Mouse (Mus musculus): ENCODE measurements at regions not wholly inside any gene's neighbourhood (a gene's known extent, or its start where the extent isn't known, plus 50 kb on each side); places are given as distances from the start of the nearest gene placed in this dataset.

DNA sequence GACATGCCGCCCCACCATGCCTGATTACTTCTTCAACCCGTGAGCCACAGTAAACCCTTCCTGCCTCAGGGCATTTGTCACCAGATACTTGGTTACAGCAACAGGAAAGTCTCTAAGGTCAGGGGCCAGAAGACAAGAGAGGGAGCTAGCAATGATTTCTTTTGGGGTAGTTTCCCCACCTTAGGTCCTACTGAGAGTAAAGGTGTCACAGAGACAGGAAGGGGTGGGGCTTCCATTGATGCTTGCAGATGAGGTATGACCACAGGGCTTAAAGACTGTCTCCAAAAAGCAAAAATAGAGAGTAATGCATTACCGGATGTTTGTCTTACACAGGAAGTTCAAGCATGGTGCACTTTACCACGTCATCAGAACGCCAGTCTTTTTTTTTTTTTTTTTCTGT is 98.8 kb upstream of the Irs2 start:
- TF ChIP-seq CTCF (IDR thresholded peaks at IDR 0.05; ENCODE audit: low read depth): no peak
- TF ChIP-seq EP300 (IDR thresholded peaks at IDR 0.05; ENCODE audit: low read depth): no peak

Measured in heart, postnatal 0 days (tissue).